Mouse (Mus musculus): Measurements from ENCODE around the gene Gm17521. TPM values are rescaled to one million over a fixed set of nuclear protein-coding genes. Genes with fewer than 3 reads are reported as not detected.
"Not testable (repeated sequence)": the region's sequence is repeated elsewhere in the genome, so short reads cannot be mapped to it uniquely, and the experiment has no call there.

Gm17521 gene
- not detected in 2 replicates for polyA plus RNA-seq (2016; fragmentation: Nextera tagmentation; extraction: Ambion mirVana)

DNA sequence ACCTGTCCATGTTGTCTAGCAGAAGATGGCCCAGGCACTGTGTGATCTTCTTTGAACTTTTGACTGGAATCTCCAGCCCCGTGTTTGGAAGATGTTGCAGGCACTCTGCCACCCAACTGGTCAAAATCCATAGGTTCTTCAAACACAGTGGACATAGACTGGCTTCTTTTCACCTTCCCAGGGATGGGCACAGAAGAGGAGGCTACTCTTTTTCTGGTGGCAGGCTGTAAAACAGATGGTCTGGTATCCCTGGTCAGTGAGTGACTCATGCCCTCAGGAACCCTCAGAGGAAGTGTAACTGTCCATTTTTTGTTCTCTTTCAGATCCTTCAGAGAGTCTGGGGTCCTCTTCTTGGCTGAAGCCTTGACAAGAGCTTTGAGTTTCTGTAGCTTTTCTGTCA is at the start of gene Gm17521:
TSS of gene Gm17521 (minus strand) at position 101 of the 400 bp plus-strand sequence.
- not testable (repeated sequence) for H3K9me3 ChIP-seq (replicated peaks); H3K4me1 ChIP-seq; H3K4me3 ChIP-seq; H3K27ac ChIP-seq; H3K9ac ChIP-seq; H3K36me3 ChIP-seq; ATAC-seq (ENCODE audit: low FRiP score); H3K4me2 ChIP-seq (replicated peaks); H3K27me3 ChIP-seq
- WGBS, result 59% methylated on average over 1 of the region's 1 CpGs

DNA sequence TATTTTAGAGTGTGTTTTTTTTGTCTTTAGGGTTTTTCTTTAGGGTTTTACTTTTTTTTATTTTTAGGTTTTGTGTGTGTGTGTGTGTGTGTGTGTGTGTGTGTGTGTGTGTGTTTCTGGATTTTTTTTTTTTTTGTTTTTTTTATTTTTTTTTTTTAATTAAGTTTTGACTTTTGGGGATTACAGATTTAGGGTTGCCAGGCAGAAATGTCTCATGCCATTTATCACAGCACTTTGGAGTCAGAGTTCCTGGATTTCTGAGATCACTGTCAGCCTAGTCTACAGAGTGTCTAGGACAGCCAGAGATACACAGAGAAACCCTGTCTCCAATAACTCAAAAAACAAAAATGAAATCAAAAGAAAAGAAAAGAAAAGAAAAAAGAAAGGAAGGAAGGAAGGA is 14.5 kb upstream of the Gm17521 start:
- no peaks in the 10 kb centered on the region for H3K27me3 ChIP-seq
- no peak overlapping the region for H3K9ac ChIP-seq
- H3K36me3 ChIP-seq, result no peaks in the 10 kb centered on the region
- H3K4me1 ChIP-seq, result no peaks in the 10 kb centered on the region
- H3K4me2 ChIP-seq (replicated peaks), result no peak overlapping the region
- H3K4me3 ChIP-seq, result no peak overlapping the region
- no peaks in the 10 kb centered on the region for H3K9me3 ChIP-seq (replicated peaks)
- no peak overlapping the region for H3K27ac ChIP-seq
- ATAC-seq (ENCODE audit: low FRiP score), result no peak

DNA sequence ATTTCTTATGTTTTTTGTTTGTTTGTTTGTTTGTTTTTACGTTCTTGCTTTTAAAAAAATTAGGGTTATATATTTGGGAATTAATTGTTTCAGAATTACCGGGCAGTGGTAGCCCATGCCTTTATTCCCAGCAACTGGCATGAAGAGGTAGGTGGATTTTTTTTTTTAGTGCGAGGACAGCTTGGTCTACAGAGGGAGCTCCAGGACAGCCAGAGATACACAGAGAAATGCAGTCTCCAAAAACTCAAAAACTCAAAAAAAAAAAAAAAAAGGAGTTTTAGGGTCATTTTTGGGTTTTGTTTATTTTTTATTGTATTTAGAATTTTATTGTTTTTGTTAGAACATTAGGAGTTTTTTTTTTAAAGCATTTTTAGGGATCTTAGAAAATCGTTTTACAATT is 14.0 kb upstream of the Gm17521 start:
- no peak for ATAC-seq (ENCODE audit: low FRiP score)
- Histone ChIP-seq H3K4me3 (no peak overlapping the region), H3K36me3 (no peaks in the 10 kb centered on the region), H3K27ac (no peak overlapping the region), H3K4me2 (replicated peaks) (no peak overlapping the region), H3K9ac (no peak overlapping the region), H3K9me3 (replicated peaks) (no peaks in the 10 kb centered on the region), H3K4me1 (no peaks in the 10 kb centered on the region), H3K27me3 (no peaks in the 10 kb centered on the region)
- 70% methylated on average over 4 of the region's 4 CpGs for WGBS

Other genes starting within 250 kb of the Gm17521 start
- gene Cldn34c1, start 73.8 kb upstream of the Gm17521 start, polyA plus RNA-seq (2016; fragmentation: Nextera tagmentation; extraction: Ambion mirVana), result 36.8 and 38.5 TPM in 2 replicates
- not detected in 2 replicates for gene Srsx, start 192.8 kb upstream of the Gm17521 start, polyA plus RNA-seq (2016; fragmentation: Nextera tagmentation; extraction: Ambion mirVana)
- not detected in 2 replicates for gene Gm17577, start 217.2 kb upstream of the Gm17521 start, polyA plus RNA-seq (2016; fragmentation: Nextera tagmentation; extraction: Ambion mirVana)

All from hindbrain, embryonic 12.5 days (tissue).